Mouse (Mus musculus) forebrain, embryonic 14.5 days (tissue): Measurements from ENCODE around the gene Dusp5. TPM values are rescaled to one million over a fixed set of nuclear protein-coding genes. Genes with fewer than 3 reads are reported as not detected.

Experiments
- ATAC-seq: fragments of 200-750 bp; cut with Nextera tagmentation; 2 replicates; pipeline ENCODE4 v1.8.0; 2017; ENCODE audit warnings: mild to moderate bottlenecking, moderate library complexity
- DNase-seq: peaks from one replicate; pipeline ENCODE4 v3.0.0-alpha.2; 2015; ENCODE audit warnings: low spot score
- H3K27ac ChIP-seq: fragments of 300-500 bp; sonication (generic); 2 replicates; pipeline ENCODE4 v1.5.1; 2014; ENCODE audit warnings: low read depth, mild to moderate bottlenecking, control low read depth, low read length, moderate library complexity
- H3K27me3 ChIP-seq: fragments of 300-500 bp; sonication (generic); replicated peaks from 2 replicates; pipeline ENCODE4 v1.6.1; 2014; ENCODE audit warnings: low read length, control low read depth, mixed read lengths; ENCODE audit not compliant: control insufficient read depth, insufficient read depth
- H3K36me3 ChIP-seq: fragments of 300-500 bp; sonication (generic); 2 replicates; pipeline ENCODE4 v1.6.1; 2014; ENCODE audit warnings: low read length, control low read depth; ENCODE audit not compliant: control insufficient read depth, insufficient read depth
- H3K4me1 ChIP-seq: fragments of 300-500 bp; sonication (generic); 2 replicates; pipeline ENCODE4 v1.6.1; 2014; ENCODE audit warnings: antibody characterized with exemption, low read length, control low read depth; ENCODE audit not compliant: control insufficient read depth, insufficient read depth
- H3K4me2 ChIP-seq: fragments of 300-500 bp; sonication (generic); 2 replicates; pipeline ENCODE4 v1.6.1; 2014; ENCODE audit warnings: mild to moderate bottlenecking, control low read depth, low read length
- H3K4me3 ChIP-seq: fragments of 300-500 bp; sonication (generic); 2 replicates; pipeline ENCODE4 v1.5.1; 2014; ENCODE audit warnings: low read depth, low read length, control low read depth
- H3K9ac ChIP-seq: fragments of 300-500 bp; sonication (generic); 2 replicates; pipeline ENCODE4 v1.6.1; 2014; ENCODE audit warnings: mild to moderate bottlenecking, low read length, control low read depth, moderate library complexity
- H3K9me3 ChIP-seq: fragments of 300-500 bp; sonication (generic); replicated peaks from 2 replicates; pipeline ENCODE4 v1.6.1; 2016; ENCODE audit warnings: low read length, control low read depth, mixed read lengths; ENCODE audit not compliant: control insufficient read depth
- WGBS: fragments of 180-500 bp; shearing (Covaris S2); extraction: QIAGEN DNeasy Blood & Tissue Kit; methylation state at CpG from one replicate; pipeline ENCODE4 v1.1.7; 2014; 5-methylcytosine and 5-hydroxymethylcytosine counted together
- polyA plus RNA-seq: library from polyadenylated mRNA; unstranded; fragments of >200 nt; fragmentation: Nextera tagmentation; extraction: Ambion mirVana; gene quantifications from 2 replicates; pipeline ENCODE4 v1.2.1, GENCODE M21; 2014

The Dusp5 gene
- polyA plus RNA-seq, 1 experiment from 2014 or later: 2.1 TPM

DNA sequence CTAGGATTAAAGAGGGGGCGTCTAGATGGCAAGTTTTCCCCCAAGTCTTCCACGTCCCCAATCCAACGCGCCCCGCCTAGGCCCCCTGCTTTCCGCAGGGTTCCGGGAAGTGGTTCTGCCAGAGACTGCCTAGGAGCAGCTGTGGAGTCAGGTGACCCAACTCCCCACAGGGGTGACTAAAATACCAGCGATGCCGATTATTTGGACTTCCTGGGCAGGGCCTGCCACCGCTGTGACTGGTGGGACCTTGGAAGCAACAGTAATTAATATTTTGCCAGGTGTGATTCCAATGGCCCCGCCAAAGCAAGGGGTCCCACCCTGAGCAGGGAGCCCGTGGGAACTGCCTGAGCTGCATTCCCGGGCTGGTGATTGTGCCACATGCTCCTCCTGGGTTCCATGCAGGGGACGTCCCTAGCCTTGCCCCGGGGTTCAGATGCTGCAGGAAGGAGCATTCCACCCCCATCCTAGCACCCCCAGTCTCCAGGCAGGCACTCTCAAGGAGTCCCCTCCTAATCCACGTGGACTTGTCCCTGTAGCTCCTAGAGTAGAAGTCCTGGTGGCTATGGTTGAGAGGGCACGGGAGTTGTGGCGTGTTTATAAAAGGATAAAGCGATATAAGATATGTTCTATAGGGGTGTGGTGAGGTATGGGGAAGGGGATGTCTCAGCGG, 28.5 kb downstream of the Dusp5 start:
- no peaks in the 10 kb centered on the region for H3K36me3 ChIP-seq
- H3K4me3 ChIP-seq: no peak overlapping the region
- H3K4me2 ChIP-seq: no peak overlapping the region
- ATAC-seq (no peak), DNase-seq (no peak)
- H3K27ac ChIP-seq: no peak overlapping the region
- no peaks in the 10 kb centered on the region for H3K4me1 ChIP-seq
- WGBS: 43% methylated on average over 20 of the region's 20 CpGs
- no peaks in the 10 kb centered on the region for H3K27me3 ChIP-seq
- H3K9ac ChIP-seq: no peak overlapping the region
- no peaks in the 10 kb centered on the region for H3K9me3 ChIP-seq

DNA sequence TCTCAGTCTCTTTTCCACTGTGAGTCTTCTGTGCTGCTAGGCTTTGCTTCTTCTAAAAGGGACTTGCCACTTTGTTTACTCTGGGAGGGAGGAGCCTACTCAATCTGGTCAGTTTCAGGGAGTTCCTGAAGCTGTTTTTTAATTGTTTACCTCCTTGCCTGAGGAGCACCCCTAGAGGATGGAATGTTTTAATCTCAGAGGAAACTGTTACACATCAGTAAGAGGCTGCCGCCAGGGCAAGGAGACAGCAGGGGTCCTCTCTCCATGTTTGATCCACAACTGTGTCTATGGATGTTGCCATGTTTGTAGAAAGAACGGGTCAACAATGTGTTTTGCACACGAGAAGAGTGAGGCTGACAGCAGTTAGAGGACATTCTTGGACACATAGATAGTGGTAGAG, 31.5 kb downstream of the Dusp5 start:
- H3K9me3 ChIP-seq: no peaks in the 10 kb centered on the region
- H3K9ac ChIP-seq: no peak overlapping the region
- no peak overlapping the region for H3K27ac ChIP-seq
- no peaks in the 10 kb centered on the region for H3K4me1 ChIP-seq
- no peak overlapping the region for H3K4me2 ChIP-seq
- no peaks in the 10 kb centered on the region for H3K27me3 ChIP-seq
- ATAC-seq: no peak
- 87% methylated on average over 3 of the region's 3 CpGs for WGBS
- H3K36me3 ChIP-seq: no peaks in the 10 kb centered on the region
- no peak overlapping the region for H3K4me3 ChIP-seq
- no peak for DNase-seq

DNA sequence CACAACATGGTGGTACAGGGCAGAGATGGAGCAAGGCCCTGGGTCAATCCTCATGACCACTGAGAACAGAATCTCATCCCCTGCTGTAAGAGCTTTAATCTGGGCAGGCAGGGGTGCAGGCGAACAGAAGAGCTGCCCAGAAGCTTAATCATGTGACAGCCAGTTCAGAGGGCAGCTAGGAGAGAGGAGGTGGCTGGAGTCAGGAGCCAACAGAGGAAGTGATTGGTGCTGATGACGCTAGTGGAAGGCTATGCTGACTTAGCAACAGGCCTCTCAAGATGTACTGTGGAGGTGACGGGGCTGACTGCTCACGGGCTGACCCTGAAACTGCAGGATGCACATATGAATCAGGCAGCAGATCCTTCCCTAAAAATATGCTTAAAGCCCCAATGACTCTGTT, 35.3 kb downstream of the Dusp5 start:
- H3K4me1 ChIP-seq: no peaks in the 10 kb centered on the region; the same call in 1 of the 2 replicates
- H3K4me2 ChIP-seq: no peak overlapping the region
- no peak overlapping the region for H3K4me3 ChIP-seq
- WGBS: 66% methylated on average over 4 of the region's 4 CpGs
- no peaks in the 10 kb centered on the region for H3K9me3 ChIP-seq
- H3K9ac ChIP-seq: no peak overlapping the region
- H3K36me3 ChIP-seq: no peaks in the 10 kb centered on the region
- ATAC-seq (no peak), DNase-seq (no peak)
- H3K27me3 ChIP-seq: no peaks in the 10 kb centered on the region
- H3K27ac ChIP-seq: no peak overlapping the region

DNA sequence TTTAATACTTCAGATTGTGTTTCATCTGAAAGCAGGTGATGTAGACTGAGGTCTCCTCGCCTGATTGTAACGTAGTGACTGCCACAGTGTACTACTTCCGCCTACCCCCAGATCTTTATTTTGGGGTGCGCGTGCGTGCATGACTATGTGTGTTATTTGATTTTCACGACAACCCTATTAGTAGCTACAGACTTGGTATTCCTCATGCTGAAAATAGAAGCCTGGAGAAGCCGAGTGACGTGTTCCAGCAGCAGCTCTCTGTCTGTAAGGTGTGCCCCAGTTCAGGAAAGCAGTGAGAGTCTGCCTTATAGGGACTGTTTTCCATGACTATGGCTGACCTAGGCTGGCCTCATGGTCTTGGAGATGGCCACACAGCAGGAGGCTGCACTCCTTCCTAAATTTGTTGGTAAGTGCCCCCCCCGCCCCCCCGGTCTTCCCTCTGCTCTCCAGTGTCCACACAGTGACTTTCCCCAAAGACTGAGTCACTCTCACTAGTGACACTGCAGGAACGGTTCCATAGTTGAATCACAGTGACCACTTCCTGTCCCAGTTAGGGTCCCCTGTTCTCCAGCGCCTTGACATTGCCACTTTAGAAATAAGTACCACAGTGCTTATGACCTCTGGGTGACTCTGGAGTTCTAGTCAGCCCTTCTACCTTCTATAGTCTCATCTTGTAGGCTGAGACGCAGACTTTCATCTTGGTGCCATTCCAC, 36.8 kb downstream of the Dusp5 start:
- Histone ChIP-seq H3K9me3 (no peaks in the 10 kb centered on the region), H3K27ac (no peak overlapping the region), H3K4me3 (no peak overlapping the region), H3K36me3 (no peaks in the 10 kb centered on the region), H3K4me1 (no peaks in the 10 kb centered on the region; the same call in 1 of the 2 replicates), H3K9ac (no peak overlapping the region), H3K4me2 (no peak overlapping the region), H3K27me3 (no peaks in the 10 kb centered on the region)
- DNase-seq (no peak), ATAC-seq (no peak)
- 94% methylated on average over 14 of the region's 14 CpGs for WGBS

DNA sequence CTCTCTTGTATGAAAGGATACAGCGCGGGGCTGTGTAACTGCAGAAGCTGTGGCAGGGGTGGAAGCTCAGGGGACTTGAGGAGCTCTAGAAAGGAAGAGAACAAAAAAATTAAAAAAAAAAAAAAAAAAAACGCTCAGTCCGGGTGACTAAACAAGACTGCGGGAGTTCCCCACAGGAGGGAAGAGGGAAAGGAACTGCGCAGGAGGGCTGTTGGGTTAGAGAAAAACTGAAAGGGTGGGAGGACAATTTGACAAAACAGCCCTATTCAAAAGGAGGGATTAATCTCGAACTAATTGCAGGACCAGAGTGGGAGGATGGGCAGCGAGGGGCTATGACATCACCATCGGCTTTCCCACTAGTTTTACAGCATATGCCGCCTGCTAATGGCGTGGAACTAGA, 39.0 kb downstream of the Dusp5 start:
- H3K4me2 ChIP-seq: peak overlapping the region; percentile 28
- no peaks in the 10 kb centered on the region for H3K36me3 ChIP-seq
- WGBS: 2% methylated on average over 11 of the region's 11 CpGs
- ATAC-seq (peak; percentile 58), DNase-seq (peak; percentile 63)
- no peak overlapping the region for H3K27ac ChIP-seq
- H3K4me1 ChIP-seq: no peaks in the 10 kb centered on the region; the same call in 1 of the 2 replicates
- no peaks in the 10 kb centered on the region for H3K27me3 ChIP-seq
- no peaks in the 10 kb centered on the region for H3K9me3 ChIP-seq
- no peak overlapping the region for H3K4me3 ChIP-seq
- no peak overlapping the region for H3K9ac ChIP-seq

DNA sequence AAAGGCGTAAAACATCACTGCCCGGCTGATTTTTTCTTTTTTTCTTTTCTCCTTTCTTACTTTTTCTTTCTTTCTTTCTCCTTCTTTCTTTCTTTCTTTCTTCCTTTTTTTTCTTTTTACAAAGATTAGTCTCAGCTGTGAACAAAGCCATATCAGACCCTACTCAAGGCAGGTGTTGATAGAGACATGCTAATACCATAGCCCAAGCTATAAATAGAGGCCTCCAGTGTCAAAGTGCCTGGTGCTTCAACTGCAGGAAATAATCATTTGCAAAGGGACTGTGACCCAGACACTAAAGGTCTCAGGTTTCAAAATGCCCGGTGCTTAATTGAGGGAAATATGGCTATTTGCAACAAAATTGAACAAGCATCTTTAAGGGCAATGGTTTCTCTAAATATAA, 39.6 kb downstream of the Dusp5 start:
- no peak for DNase-seq
- 72% methylated on average over 3 of the region's 3 CpGs for WGBS
- H3K9me3 ChIP-seq: no peaks in the 10 kb centered on the region
- no peaks in the 10 kb centered on the region for H3K27me3 ChIP-seq
- no peak overlapping the region for H3K4me2 ChIP-seq
- no peaks in the 10 kb centered on the region for H3K36me3 ChIP-seq
- no peak overlapping the region for H3K9ac ChIP-seq
- no peak for ATAC-seq
- no peaks in the 10 kb centered on the region; the same call in 1 of the 2 replicates for H3K4me1 ChIP-seq
- no peak overlapping the region for H3K4me3 ChIP-seq
- no peak overlapping the region for H3K27ac ChIP-seq

DNA sequence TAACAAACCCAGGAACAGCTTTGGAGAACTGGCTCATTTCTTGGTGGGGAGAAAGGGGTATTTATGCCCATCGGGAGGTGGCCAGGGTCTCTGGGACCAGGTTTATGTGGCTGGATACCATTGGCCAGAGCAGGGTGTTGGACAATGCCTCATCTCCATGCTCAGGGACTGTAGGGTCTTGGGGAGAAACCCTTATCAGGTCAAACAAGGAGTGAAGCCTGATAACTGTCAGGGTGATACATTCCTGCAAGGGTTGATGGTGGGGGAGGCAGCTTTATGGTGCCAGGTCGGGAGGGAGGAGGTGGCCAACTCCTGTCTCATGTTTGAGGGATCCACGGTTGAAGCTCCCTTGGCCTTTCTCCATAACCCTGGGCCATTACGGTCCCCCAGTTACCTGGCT, 42.1 kb downstream of the Dusp5 start:
- H3K4me1 ChIP-seq: no peaks in the 10 kb centered on the region; the same call in 1 of the 2 replicates
- H3K9ac ChIP-seq: no peak overlapping the region
- no peaks in the 10 kb centered on the region for H3K27me3 ChIP-seq
- 97% methylated on average over 4 of the region's 4 CpGs for WGBS
- H3K27ac ChIP-seq: no peak overlapping the region
- no peaks in the 10 kb centered on the region for H3K36me3 ChIP-seq
- H3K9me3 ChIP-seq: no peaks in the 10 kb centered on the region
- DNase-seq (no peak), ATAC-seq (no peak)
- H3K4me2 ChIP-seq: no peak overlapping the region
- H3K4me3 ChIP-seq: no peak overlapping the region

DNA sequence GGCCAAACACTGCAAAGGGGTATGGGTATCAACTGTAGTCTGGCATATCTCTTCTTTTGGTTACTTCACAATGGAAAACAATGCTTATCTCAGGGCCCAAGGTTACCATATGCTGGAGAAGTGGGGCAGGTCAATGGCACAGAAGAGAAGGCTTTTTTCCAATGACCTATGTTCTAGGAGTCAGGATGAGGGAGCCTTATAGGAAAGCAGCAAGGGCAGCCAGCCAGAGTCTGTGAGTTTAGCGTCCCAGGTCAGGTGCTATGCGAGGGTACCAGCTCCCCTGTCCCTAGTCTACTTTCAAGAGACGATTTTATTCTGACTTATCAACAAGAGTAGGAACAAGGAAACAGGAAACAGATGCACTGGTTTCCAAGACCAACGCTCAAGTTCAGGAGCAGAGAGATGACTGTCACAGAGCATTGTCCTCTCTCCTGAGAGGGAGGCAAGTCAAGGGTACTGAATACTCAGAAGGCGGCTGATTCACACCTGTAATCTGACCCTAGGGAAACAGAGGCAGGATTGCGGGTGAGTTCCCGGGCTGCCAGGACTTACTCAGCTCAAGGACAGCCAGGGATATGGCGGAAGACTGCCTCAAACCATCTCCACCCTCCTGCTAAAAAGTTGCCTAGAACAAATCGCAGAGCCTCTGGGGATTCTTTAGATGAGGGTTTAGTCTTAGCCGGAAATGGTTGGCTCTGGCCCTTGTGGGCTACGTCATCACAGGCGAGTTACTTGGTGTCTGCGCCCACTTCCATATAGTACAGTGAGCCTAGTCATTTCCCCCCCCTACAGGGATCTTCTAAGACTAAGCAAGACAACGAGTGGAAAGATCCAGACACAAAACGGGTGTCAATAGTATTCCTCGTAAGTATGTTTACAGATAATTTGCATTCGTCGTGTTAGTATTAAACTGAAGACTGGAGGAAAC, 42.9 kb downstream of the Dusp5 start:
- 83% methylated on average over 18 of the region's 18 CpGs for WGBS

More for the DNA sequence above, 42.9 kb downstream of the Dusp5 start:
- H3K27me3 ChIP-seq: no peaks in the 10 kb centered on the region
- ATAC-seq (no peak), DNase-seq (no peak)
- H3K9me3 ChIP-seq: no peaks in the 10 kb centered on the region
- H3K4me2 ChIP-seq: no peak overlapping the region
- no peaks in the 10 kb centered on the region for H3K36me3 ChIP-seq
- H3K4me1 ChIP-seq: no peaks in the 10 kb centered on the region; the same call in 1 of the 2 replicates
- H3K9ac ChIP-seq: no peak overlapping the region
- no peak overlapping the region for H3K27ac ChIP-seq
- H3K4me3 ChIP-seq: no peak overlapping the region
